Mouse (Mus musculus): ENCODE results near the gene Rhox4g.
"Not testable (repeated sequence)": the region's sequence is repeated elsewhere in the genome, so short reads cannot be mapped to it uniquely, and the experiment has no call there.

Rhox4g gene

DNA sequence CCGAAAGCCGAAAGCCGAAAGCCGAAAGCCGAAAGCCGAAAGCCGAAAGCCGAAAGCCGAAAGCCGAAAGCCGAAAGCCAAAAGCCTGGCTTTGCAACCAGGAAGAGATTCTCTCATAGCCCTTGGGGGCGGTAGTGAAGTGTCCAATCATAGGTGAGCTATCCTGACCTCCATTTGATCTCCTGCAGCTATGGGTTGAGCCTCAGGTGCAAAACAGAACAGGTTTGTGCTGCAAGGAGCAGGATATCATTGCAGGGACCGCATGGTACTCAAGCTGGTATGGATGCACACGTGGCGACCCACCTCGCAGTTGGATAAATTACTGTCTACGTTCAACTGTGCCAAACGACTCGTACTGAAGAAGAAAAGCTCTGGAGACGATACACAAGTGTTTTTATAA is at the start of gene Rhox4g:
Gene Rhox4g, minus strand, starts transcription at position 101 of the 400 bp plus-strand sequence.
- not testable (repeated sequence) for DNase-seq

DNA sequence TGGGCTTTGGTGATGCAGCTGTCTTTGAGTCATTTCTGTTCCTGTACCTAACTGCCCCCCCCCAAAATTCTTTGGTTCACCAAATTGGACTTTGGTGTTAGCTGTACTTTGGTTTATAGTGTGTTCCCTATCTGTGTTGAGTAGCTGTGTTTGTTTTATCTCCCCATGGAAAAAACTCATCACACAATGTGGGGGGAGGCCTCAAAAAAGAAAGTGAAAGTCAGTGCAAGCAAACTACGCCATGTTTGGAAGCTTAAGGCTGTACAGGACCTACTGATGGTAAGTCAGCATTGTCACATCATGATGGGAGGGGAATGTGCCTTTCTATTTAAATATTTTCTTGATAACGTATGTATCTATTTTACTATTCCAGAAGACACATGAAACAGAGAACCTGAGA is 41.1 kb upstream of the Rhox4g start:
- no peak for DNase-seq

- DNase-seq: no peak
These were observed 32.0 kb upstream of the Rhox4g start for GRCm38 (mm10) chrX:37683031-37683715.

DNA sequence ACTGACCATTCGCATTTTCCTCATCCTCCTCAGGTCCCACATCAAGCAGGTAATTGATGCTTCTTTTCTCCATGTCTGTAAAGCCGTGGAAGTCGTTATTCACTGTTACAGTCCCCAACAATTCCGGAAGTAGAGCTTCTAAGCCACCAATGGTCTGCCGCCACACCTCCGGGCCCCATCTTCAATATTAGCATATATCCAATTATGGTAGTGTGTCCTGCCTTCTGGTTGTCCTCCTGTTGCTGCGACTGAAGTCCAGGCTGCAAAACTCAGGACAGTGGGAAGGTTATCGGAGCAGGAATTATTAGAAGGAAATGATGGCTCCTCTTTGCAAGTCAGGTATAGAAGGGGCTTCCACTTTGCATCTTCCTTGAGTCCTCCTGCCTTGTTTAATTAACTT is 22.1 kb upstream of the Rhox4g start, which contains the start of gene Rhox2h:
Gene Rhox2h, minus strand, starts transcription at position 101 of the 400 bp plus-strand sequence.
- not testable (repeated sequence) for DNase-seq

DNA sequence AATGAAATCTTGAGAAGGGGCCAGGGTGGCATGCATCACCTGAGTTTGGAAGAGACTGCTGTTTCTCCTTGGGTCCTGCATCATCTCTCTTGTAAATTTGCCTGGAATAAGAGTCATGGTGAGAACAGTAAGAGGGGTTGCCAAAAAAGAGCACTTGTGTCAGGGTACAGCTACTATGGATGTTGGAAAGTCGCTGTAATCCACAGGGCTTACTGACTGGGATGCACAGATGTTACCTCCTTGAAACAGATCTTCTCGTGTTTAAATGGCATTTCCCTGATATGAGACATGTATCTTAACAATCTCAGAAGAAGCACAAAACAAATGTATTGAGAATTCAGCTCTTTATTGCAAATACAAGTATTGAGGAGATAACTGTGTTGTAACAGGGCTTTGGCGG is 17.5 kb upstream of the Rhox4g start, which contains the start of gene Rhox3h:
Gene Rhox3h, minus strand, starts transcription at position 101 of the 400 bp plus-strand sequence.
- DNase-seq: not testable (repeated sequence)

DNA sequence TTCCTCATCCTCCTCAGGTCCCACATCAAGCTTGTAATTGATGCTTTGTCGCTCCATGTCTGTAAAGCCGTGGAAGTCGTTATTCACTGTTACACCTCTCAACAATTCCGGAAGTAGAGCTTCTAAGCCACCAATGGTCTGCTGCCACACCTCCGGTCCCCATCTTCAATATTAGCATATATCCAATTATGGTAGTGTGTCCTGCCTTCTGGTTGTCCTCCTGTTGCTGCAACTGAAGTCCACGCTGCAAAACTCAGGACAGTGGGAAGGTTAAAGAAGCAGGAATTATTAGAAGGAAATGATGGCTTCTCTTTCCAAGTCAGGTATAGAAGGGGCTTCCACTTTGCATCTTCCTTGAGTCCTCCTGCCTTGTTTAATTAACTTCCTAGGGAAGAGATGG is 7.8 kb downstream of the Rhox4g start, which contains the start of gene Rhox2g:
Gene Rhox2g, minus strand, starts transcription at position 101 of the 400 bp plus-strand sequence.
- DNase-seq: not testable (repeated sequence)

DNA sequence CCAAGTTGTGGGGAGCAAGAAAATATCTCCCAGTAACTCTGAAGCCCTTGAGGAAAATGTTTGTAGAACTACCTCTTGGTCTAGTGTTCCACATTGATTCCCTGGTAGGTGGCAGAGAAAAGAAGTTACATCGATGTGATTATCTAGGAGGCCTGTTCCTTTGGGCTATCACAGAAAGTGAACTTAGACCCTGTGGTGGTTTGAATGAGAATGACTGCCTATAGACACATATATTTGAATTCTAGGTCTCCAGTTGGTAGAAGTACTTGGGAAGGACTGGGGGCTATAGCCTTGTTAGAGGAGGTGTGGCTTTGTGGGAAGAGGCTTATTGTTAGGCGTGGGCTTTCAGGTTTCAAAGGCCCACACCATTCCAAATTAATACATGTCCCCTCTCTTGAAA is 22.6 kb downstream of the Rhox4g start, which contains the start of gene Rhox3g:
Gene Rhox3g, minus strand, starts transcription at position 101 of the 400 bp plus-strand sequence.
- DNase-seq: not testable (repeated sequence)

GRCm38 (mm10) chrX:37607604-37608003 is 43.5 kb downstream of the Rhox4g start, which contains the start of gene Rhox4f:
TSS of gene Rhox4f (minus strand) at chrX:37607704.
- not testable (repeated sequence) for DNase-seq

Data from right cerebral cortex, postnatal 14 days (tissue).